In genomic region chr8:121218486-121218885, GRCm38 (mm10) we compare ENCODE assay signal across 12 mouse cellular contexts.
DNase-seq lines count a peak whose midpoint lies in the region; ATAC-seq lines count a peak whose summit lies in the region.
"Had no signal": no experiment of that assay in that cellular context is flagged by ENCODE, and none has a peak within 500 bp of the region (broad histone marks: within the 10 kb centered on the region; RNA-seq: fewer than 3 reads in every experiment).

No protein-coding gene starts in this region.

- no peaks in the 10 kb centered on the region for H3K36me3 ChIP-seq in kidney, embryonic 16.5 days (ENCODE audit: insufficient read depth, low read length)
- H3K36me3 ChIP-seq: embryonic facial prominence, embryonic 12.5 days; limb, embryonic 12.5 days had no signal

- H3K4me1 ChIP-seq in kidney, embryonic 16.5 days (ENCODE audit: insufficient read depth, low read length): peaks cover 21% of the 10 kb centered on the region

- H3K27ac ChIP-seq in kidney, embryonic 16.5 days (ENCODE audit: low read length): peak overlapping the region; percentile 60; the same call in 1 of the 2 replicates
- H3K27ac ChIP-seq: limb, embryonic 12.5 days had no signal

- 94% methylated on average over 3 of the region's 3 CpGs for WGBS in kidney, embryonic 16.5 days

- ATAC-seq in kidney, embryonic 16.5 days (ENCODE audit: low FRiP score, low TSS enrichment): no peak

- no peak overlapping the region for H3K4me3 ChIP-seq in kidney, embryonic 16.5 days (ENCODE audit: low read length)
- H3K4me3 ChIP-seq: embryonic facial prominence, embryonic 12.5 days; limb, embryonic 12.5 days had no signal

- no peaks in the 10 kb centered on the region; the same call in 1 of the 2 replicates for H3K9me3 ChIP-seq in kidney, embryonic 16.5 days (ENCODE audit: low read length)

- no peak overlapping the region for H3K9ac ChIP-seq in kidney, embryonic 16.5 days (replicated peaks; ENCODE audit: low read length)
- H3K9ac ChIP-seq: embryonic facial prominence, embryonic 12.5 days; limb, embryonic 12.5 days had no signal

- H3K4me2 ChIP-seq in kidney, embryonic 16.5 days (replicated peaks; ENCODE audit: low read depth, low read length): no peak overlapping the region
- H3K4me2 ChIP-seq: embryonic facial prominence, embryonic 12.5 days; limb, embryonic 12.5 days had no signal

- no peaks in the 10 kb centered on the region for H3K27me3 ChIP-seq in kidney, embryonic 16.5 days (ENCODE audit: insufficient read depth, low read length)

- DNase-seq in kidney, postnatal 14 days: no peak
- DNase-seq in CD4-positive helper T cell, adult 2 months (ENCODE audit: low read depth, low spot score): peak; percentile 34
- peak; percentile 40 for DNase-seq in MN1 (ENCODE audit: low spot score)
- DNase-seq in lung, postnatal 14 days: peak; percentile 32
- DNase-seq in spleen, postnatal 14 days (ENCODE audit: low spot score in 2 of 2): no peak
- no peak for DNase-seq in spleen, postnatal 4 days (ENCODE audit: low spot score in 2 of 2)
- no peak for DNase-seq in right cerebral cortex, postnatal 36 days (ENCODE audit: low spot score in 2 of 2)
- DNase-seq: heart, adult 11 months; right cerebral cortex, adult 18-20 months had no signal

Comparison
In these comparisons a context has a peak if more than half of its experiments do, and no peak if none do; other contexts are left out.
1. DNase-seq: peak in CD4-positive helper T cell, adult 2 months (single experiment), MN1 (single experiment) and lung, postnatal 14 days (single experiment); none in kidney, postnatal 14 days (single experiment), spleen, postnatal 14 days (0 of 2), spleen, postnatal 4 days (0 of 2) and right cerebral cortex, postnatal 36 days (0 of 2).